ENCODE assay signal across 8 mouse cellular contexts in genomic region chr9:41207130-41208104, GRCm38 (mm10). TPM values are rescaled to one million over a fixed set of nuclear protein-coding genes. Genes with fewer than 3 reads are reported as not detected.
DNase-seq lines count a peak whose midpoint lies in the region; ATAC-seq lines count a peak whose summit lies in the region.

No protein-coding gene starts in this region.

- H3K4me1 ChIP-seq in hindbrain, embryonic 15.5 days (replicated peaks), result peaks cover 10% of the 10 kb centered on the region

- DNase-seq in T-cell, adult 2 months (ENCODE audit: low spot score), result peak; percentile 92
- DNase-seq in cerebellum, postnatal 36 days, result peak; percentile 95 to 96
- DNase-seq in frontal cortex, postnatal 36 days (ENCODE audit: low spot score in 2 of 2), result peak; percentile 87 to 95
- DNase-seq in left cerebral cortex, adult 11 months (ENCODE audit: low spot score), result peak; percentile 92
- DNase-seq in lung, postnatal 4 days, result peak; percentile 95
- DNase-seq in retina, postnatal 7 days (ENCODE audit: low read depth, low spot score), result peak; percentile 97
- peak; percentile 64 for DNase-seq in urinary bladder, adult 2 months (ENCODE audit: low spot score)

- no peaks in the 10 kb centered on the region for H3K27me3 ChIP-seq in hindbrain, embryonic 15.5 days

- no peaks in the 10 kb centered on the region for H3K9me3 ChIP-seq in hindbrain, embryonic 15.5 days

- peak overlapping the region; percentile 94 for H3K27ac ChIP-seq in hindbrain, embryonic 15.5 days (replicated peaks)

- ATAC-seq in hindbrain, embryonic 15.5 days (ENCODE audit: low FRiP score, low read depth), result peak; percentile 94

- H3K36me3 ChIP-seq in hindbrain, embryonic 15.5 days, result no peaks in the 10 kb centered on the region

- WGBS in hindbrain, embryonic 15.5 days, result 9% methylated on average over 28 of the region's 28 CpGs

- peak overlapping the region; percentile 54 for H3K4me2 ChIP-seq in hindbrain, embryonic 15.5 days

- H3K4me3 ChIP-seq in hindbrain, embryonic 15.5 days, result peak overlapping the region; percentile 31

- peak overlapping the region; percentile 41 for H3K9ac ChIP-seq in hindbrain, embryonic 15.5 days

RNA-seq across cellular contexts. Expression of gene Ubash3b, which starts 45.9 kb away (rescaled TPM):
- 24.6 and 27.3 TPM in 2 replicates for polyA plus RNA-seq in hindbrain, embryonic 15.5 days (2015; fragmentation: Nextera tagmentation; extraction: Ambion mirVana)
- polyA plus RNA-seq in urinary bladder, adult 2 months (2012; rRNA removed), result 4.2 and 4.6 TPM in 2 replicates

Comparison
In these comparisons a context has a peak if more than half of its experiments do, and no peak if none do; other contexts are left out.
1. Peak in every context shown above with its lines: DNase-seq, ATAC-seq, H3K4me3 ChIP-seq and H3K27ac ChIP-seq.